Mouse (Mus musculus) heart, embryonic 11.5 days (tissue): ENCODE data around the gene Zbtb20. TPM values are rescaled to one million over a fixed set of nuclear protein-coding genes. Genes with fewer than 3 reads are reported as not detected.

Experiments
- ATAC-seq: fragments of 200-750 bp; cut with Nextera tagmentation; replicated peaks from 2 replicates; pipeline ENCODE4 v1.8.0; 2017; ENCODE audit warnings: moderate library complexity; ENCODE audit not compliant: insufficient number of reproducible peaks, low FRiP score, low TSS enrichment
- H3K27ac ChIP-seq: fragments of 300-500 bp; sonication (generic); 2 replicates; pipeline ENCODE4 v1.5.1; 2014; ENCODE audit warnings: mild to moderate bottlenecking, low read depth, low read length
- H3K27me3 ChIP-seq: fragments of 300-500 bp; sonication (generic); 2 replicates; pipeline ENCODE4 v1.6.1; 2014; ENCODE audit warnings: mild to moderate bottlenecking, low read length, mixed read lengths; ENCODE audit not compliant: control insufficient read depth, insufficient read depth
- H3K36me3 ChIP-seq: fragments of 300-500 bp; sonication (generic); 2 replicates; pipeline ENCODE4 v1.6.1; 2014; ENCODE audit warnings: mild to moderate bottlenecking, low read length, moderate library complexity, mixed read lengths; ENCODE audit not compliant: control insufficient read depth, insufficient read depth
- H3K4me1 ChIP-seq: fragments of 300-500 bp; sonication (generic); 2 replicates; pipeline ENCODE4 v1.6.1; 2014; ENCODE audit warnings: low read length; ENCODE audit not compliant: control insufficient read depth, insufficient read depth
- H3K4me2 ChIP-seq: fragments of 300-500 bp; sonication (generic); 2 replicates; pipeline ENCODE4 v1.6.1; 2014; ENCODE audit warnings: mild to moderate bottlenecking, moderate library complexity
- H3K4me3 ChIP-seq: fragments of 300-500 bp; sonication (generic); 2 replicates; pipeline ENCODE4 v1.5.1; 2014; ENCODE audit warnings: low read depth, low read length
- H3K9ac ChIP-seq: fragments of 300-500 bp; sonication (generic); 2 replicates; pipeline ENCODE4 v1.6.1; 2014; ENCODE audit warnings: mild to moderate bottlenecking, low read depth, low read length, moderate library complexity
- H3K9me3 ChIP-seq: fragments of 300-500 bp; sonication (generic); replicated peaks from 2 replicates; pipeline ENCODE4 v1.6.1; 2016; ENCODE audit warnings: low read length; ENCODE audit not compliant: control insufficient read depth
- WGBS: fragments of 180-500 bp; shearing (Covaris S2); extraction: QIAGEN DNeasy Blood & Tissue Kit; methylation state at CpG from one replicate; pipeline ENCODE4 v1.1.7; 2014; ENCODE audit not compliant: insufficient replicate concordance; 5-methylcytosine and 5-hydroxymethylcytosine counted together
- polyA plus RNA-seq: library from polyadenylated mRNA; unstranded; fragments of >200 nt; fragmentation: Nextera tagmentation; extraction: Ambion mirVana; gene quantifications from 2 replicates; pipeline ENCODE4 v1.2.1, GENCODE M21; 2014

Gene Zbtb20
- polyA plus RNA-seq, 1 experiment from 2014 or later: 39.0 TPM

DNA sequence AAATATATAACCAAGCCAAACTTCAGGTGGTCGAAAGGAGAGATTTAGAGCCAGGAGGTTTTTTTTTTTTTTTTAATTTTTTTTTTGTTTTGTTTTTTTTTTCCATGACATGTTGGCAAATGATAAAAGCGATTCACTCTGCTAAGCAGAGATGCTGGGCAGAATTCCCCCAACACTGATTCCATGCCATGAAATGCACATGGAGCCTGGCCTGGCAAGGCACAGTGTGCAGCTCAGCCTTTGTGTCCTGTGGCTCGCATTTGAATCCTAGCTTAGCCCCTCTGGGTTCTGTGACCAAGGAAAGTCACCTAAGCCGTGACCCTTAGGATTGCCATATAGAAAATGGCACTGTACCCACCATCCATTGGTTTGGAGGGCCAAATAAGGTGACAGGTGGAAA, 646.8 kb downstream of the Zbtb20 start:
- 84% methylated on average over 4 of the region's 4 CpGs for WGBS
- Histone ChIP-seq H3K4me1 (no peaks in the 10 kb centered on the region), H3K36me3 (no peaks in the 10 kb centered on the region), H3K9me3 (no peaks in the 10 kb centered on the region), H3K27me3 (no peaks in the 10 kb centered on the region), H3K9ac (no peak overlapping the region), H3K4me3 (no peak overlapping the region), H3K4me2 (no peak overlapping the region), H3K27ac (no peak overlapping the region)
- ATAC-seq: no peak

DNA sequence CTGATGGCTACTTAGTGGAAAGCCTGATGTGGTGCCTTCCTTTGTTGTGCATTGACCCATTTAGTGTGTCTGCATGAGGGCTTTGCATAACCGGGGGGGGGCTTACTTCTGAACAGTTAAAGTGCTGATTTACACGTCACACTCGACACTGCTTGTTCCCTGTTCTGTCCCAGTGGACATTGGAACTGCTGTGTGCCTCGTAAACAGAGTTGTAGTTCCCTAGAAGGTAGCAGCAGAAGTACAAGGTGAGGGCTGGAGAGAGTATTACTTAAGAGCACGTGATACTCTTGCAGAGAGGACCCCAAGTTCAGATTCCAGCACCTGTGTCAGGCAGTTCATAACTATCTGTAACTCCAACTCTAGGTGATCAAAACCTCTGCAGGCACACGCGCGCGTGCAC, 648.5 kb downstream of the Zbtb20 start:
- Histone ChIP-seq H3K4me3 (no peak overlapping the region), H3K36me3 (no peaks in the 10 kb centered on the region), H3K27me3 (no peaks in the 10 kb centered on the region), H3K4me2 (no peak overlapping the region), H3K27ac (no peak overlapping the region), H3K9me3 (no peaks in the 10 kb centered on the region), H3K4me1 (no peaks in the 10 kb centered on the region), H3K9ac (no peak overlapping the region)
- ATAC-seq: no peak
- 89% methylated on average over 9 of the region's 9 CpGs for WGBS

DNA sequence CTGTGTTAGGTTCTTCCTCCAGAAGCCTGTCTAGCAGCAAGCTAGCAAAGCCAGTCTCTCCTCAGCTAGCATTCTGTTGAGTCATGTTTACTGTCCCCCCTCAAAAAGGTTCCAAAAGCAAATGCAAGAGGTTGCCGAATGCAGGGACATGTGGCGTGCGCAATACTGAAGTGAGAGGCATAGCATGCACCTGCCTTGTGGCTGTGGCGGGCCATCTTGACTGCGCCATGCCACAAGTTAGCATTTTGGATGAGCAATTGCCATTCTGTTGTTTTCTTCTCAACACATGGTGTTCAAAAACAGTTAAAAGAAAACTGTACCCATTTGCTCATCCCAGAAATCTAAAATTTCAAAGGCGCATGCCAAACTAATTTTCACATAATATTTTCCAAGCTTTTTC, 649.9 kb downstream of the Zbtb20 start:
- ATAC-seq: no peak
- Histone ChIP-seq H3K9me3 (no peaks in the 10 kb centered on the region), H3K4me1 (no peaks in the 10 kb centered on the region), H3K4me2 (no peak overlapping the region), H3K9ac (no peak overlapping the region), H3K4me3 (no peak overlapping the region), H3K27ac (no peak overlapping the region), H3K27me3 (no peaks in the 10 kb centered on the region), H3K36me3 (no peaks in the 10 kb centered on the region)
- 92% methylated on average over 6 of the region's 6 CpGs for WGBS

DNA sequence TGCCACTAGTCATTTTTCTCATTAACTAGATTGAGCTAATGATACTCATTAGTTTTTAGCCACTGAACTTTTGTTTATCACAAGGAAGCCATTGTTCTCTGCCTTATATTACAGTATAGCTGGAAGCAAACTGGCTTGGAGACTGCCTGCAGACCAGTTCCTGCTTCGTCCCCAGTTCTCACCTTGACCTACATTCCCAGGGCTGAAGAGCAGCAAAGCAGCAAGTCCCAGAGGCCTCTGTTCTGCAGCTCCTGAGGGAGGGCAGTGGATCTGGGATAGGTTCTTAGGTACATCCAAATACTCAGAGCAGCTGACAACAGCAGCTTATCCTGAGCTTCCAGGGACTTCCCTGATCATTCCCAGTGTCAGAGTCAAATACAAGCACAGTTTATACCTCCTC, 652.6 kb downstream of the Zbtb20 start:
- ATAC-seq: no peak
- Histone ChIP-seq H3K36me3 (no peaks in the 10 kb centered on the region), H3K9ac (no peak overlapping the region), H3K27me3 (no peaks in the 10 kb centered on the region), H3K4me2 (no peak overlapping the region), H3K9me3 (no peaks in the 10 kb centered on the region), H3K27ac (no peak overlapping the region), H3K4me3 (no peak overlapping the region), H3K4me1 (no peaks in the 10 kb centered on the region)
- 65% methylated on average over 1 of the region's 1 CpGs for WGBS

DNA sequence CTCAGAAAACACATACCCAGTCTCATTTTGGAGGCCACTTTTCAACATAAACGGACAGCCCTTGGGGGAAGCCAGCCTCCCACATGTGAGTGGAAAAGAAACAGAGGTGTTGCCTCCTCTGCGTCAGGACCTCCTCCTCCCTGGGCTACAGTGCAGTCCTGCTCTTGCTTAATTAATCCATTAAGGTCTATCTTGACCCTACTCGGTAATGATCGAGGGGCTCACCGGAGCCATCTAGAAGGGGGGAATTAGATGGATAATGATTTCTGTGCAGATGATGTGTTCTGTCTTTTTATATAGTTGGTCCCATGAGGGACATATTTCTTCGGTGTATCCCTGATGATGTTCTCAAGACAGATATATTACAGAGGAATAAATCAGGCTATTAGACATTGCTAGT, 655.6 kb downstream of the Zbtb20 start:
- H3K27me3 ChIP-seq: no peaks in the 10 kb centered on the region
- no peak overlapping the region for H3K27ac ChIP-seq
- WGBS: 81% methylated on average over 6 of the region's 6 CpGs
- no peaks in the 10 kb centered on the region for H3K9me3 ChIP-seq
- H3K4me2 ChIP-seq: no peak overlapping the region
- no peaks in the 10 kb centered on the region for H3K36me3 ChIP-seq
- no peak overlapping the region for H3K9ac ChIP-seq
- no peaks in the 10 kb centered on the region for H3K4me1 ChIP-seq
- no peak for ATAC-seq
- no peak overlapping the region for H3K4me3 ChIP-seq

DNA sequence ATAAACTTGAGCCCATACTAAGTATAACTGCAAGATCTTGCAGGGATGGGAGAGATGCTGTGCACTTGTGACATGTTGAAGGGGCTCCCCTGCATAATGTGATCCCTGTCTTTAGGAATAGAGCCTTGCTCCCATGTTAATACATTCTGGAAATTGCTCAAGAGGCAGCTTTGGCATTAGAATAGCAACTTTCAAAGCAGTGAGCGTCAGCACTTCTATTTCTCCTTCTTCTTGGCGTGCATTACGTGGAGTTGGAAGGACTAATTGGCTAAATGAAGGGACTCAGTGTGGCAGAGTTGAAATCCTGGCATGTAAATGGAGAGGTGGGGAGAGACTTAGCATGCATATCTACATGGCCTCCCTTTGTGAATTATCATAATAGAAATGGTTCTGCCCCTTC, 658.4 kb downstream of the Zbtb20 start:
- no peaks in the 10 kb centered on the region for H3K9me3 ChIP-seq
- no peak overlapping the region for H3K4me2 ChIP-seq
- no peak overlapping the region for H3K9ac ChIP-seq
- no peaks in the 10 kb centered on the region for H3K36me3 ChIP-seq
- H3K4me3 ChIP-seq: no peak overlapping the region
- no peak for ATAC-seq
- 80% methylated on average over 3 of the region's 3 CpGs for WGBS
- no peaks in the 10 kb centered on the region for H3K4me1 ChIP-seq
- H3K27ac ChIP-seq: no peak overlapping the region
- no peaks in the 10 kb centered on the region for H3K27me3 ChIP-seq

DNA sequence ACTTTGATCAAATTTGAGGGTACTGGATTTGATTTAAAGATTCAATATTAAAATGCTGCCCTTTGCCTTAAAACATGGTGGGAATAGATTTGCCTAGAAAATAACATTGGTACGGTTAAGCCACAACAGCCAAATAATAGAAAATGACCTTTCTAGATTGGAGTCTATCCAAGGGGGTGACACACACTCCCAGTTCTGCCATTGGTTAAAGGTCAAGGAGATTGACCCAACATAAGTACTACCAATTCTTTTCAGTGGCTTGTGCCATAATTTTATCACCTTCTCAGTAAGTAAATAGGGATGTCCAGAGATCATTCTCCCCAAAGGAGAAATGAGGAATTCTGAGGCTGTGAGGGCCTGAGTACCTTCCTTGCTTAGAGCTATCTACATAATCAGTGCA, 660.2 kb downstream of the Zbtb20 start:
- H3K4me3 ChIP-seq: no peak overlapping the region
- H3K36me3 ChIP-seq: no peaks in the 10 kb centered on the region
- H3K27me3 ChIP-seq: no peaks in the 10 kb centered on the region
- H3K4me1 ChIP-seq: no peaks in the 10 kb centered on the region
- ATAC-seq: no peak
- no peak overlapping the region for H3K27ac ChIP-seq
- H3K9me3 ChIP-seq: no peaks in the 10 kb centered on the region
- H3K9ac ChIP-seq: no peak overlapping the region
- no peak overlapping the region for H3K4me2 ChIP-seq
- WGBS: 79% methylated on average over 1 of the region's 1 CpGs

DNA sequence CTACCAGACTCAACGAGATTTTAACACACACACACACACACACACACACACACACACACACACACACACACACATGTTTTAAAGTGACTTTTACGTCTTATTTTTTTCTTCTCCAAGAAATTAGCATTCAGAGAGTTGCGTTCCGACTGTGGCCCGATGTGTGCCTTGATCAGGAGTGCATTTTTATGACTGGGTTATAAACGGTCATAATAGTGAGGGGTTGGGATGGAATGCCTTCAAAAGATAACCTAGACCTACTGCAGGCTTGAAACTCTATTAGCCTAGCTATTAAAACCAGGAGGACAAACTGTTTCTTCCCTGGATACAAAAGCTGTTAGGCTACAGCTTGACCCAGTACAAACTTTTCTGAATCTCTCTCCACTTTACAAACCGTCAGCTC, 661.5 kb downstream of the Zbtb20 start:
- Histone ChIP-seq H3K4me2 (no peak overlapping the region), H3K4me1 (no peaks in the 10 kb centered on the region), H3K9ac (no peak overlapping the region), H3K27me3 (no peaks in the 10 kb centered on the region), H3K9me3 (no peaks in the 10 kb centered on the region), H3K27ac (no peak overlapping the region), H3K36me3 (no peaks in the 10 kb centered on the region), H3K4me3 (no peak overlapping the region)
- no peak for ATAC-seq
- 78% methylated on average over 7 of the region's 7 CpGs for WGBS

DNA sequence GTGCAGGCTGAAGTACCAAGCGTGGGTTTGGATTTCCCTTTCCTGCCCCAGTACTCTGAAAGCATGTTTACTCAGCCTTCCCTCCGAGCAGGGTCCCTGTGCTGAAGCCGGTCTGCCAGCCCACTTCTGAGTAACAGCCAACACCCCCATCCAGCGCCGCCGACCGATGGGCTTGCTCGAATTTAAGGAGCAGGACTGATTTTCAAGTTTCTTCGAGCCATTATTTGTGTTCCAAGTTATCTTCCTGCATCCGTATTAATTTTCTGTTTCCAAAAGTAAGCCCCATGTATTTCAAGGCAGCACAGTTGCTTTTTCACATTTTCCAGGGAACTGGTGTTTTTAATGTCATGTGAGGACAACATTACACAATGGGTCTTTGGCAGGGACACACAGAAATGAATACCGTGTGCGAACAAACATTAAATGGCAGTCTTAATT, 664.0 kb downstream of the Zbtb20 start:
- H3K9me3 ChIP-seq: no peaks in the 10 kb centered on the region
- no peak overlapping the region for H3K4me3 ChIP-seq
- no peak overlapping the region for H3K9ac ChIP-seq
- H3K36me3 ChIP-seq: no peaks in the 10 kb centered on the region
- H3K27me3 ChIP-seq: no peaks in the 10 kb centered on the region
- no peak overlapping the region for H3K27ac ChIP-seq
- H3K4me1 ChIP-seq: no peaks in the 10 kb centered on the region
- ATAC-seq: no peak
- H3K4me2 ChIP-seq: no peak overlapping the region
- 72% methylated on average over 12 of the region's 12 CpGs for WGBS
